Mouse (Mus musculus) B cell, adult 2 months (primary cell): Measurements from ENCODE around the gene Med31.

Source experiments
- DNase-seq, 2 experiments: peaks; one replicate each; pipeline ENCODE4 v3.0.0; 2022

Gene Med31

GRCm38 (mm10) chr11:72215410-72215797 lies at the start of gene Med31:
Med31 (minus strand) TSS chr11:72215592.
- DNase-seq: peak; percentile 83 to 88

- no peak for DNase-seq
Observed at GRCm38 (mm10) chr11:72256441-72256840, 41.0 kb upstream of the Med31 start.

- DNase-seq: no peak
Observed at GRCm38 (mm10) chr11:72255629-72256028, 40.2 kb upstream of the Med31 start.

GRCm38 (mm10) chr11:72245196-72245753 lies 29.9 kb upstream of the Med31 start:
- no peak for DNase-seq

- no peak for DNase-seq
Observed at GRCm38 (mm10) chr11:72240062-72240860, 24.9 kb upstream of the Med31 start.

- no peak for DNase-seq
Observed at GRCm38 (mm10) chr11:72234013-72234412, 18.6 kb upstream of the Med31 start.

- no peak for DNase-seq
Observed at GRCm38 (mm10) chr11:72232991-72233390, 17.6 kb upstream of the Med31 start.

GRCm38 (mm10) chr11:72232068-72232467 lies 16.7 kb upstream of the Med31 start:
- no peak for DNase-seq

- DNase-seq: no peak
Observed at GRCm38 (mm10) chr11:72228513-72228912, 13.1 kb upstream of the Med31 start.

- DNase-seq: no peak
Observed at GRCm38 (mm10) chr11:72226901-72227300, 11.5 kb upstream of the Med31 start.

- no peak for DNase-seq
Observed at GRCm38 (mm10) chr11:72226020-72226791, 10.8 kb upstream of the Med31 start.

- DNase-seq: peak; percentile 77
Observed at GRCm38 (mm10) chr11:72224865-72225264, 9.5 kb upstream of the Med31 start.

- no peak for DNase-seq
Observed at GRCm38 (mm10) chr11:72223414-72223813, 8.0 kb upstream of the Med31 start.

GRCm38 (mm10) chr11:72221278-72221677 lies 5.9 kb upstream of the Med31 start:
- peak; percentile 86 to 87 for DNase-seq

- no peak for DNase-seq
Observed at GRCm38 (mm10) chr11:72217116-72217515, 1.7 kb upstream of the Med31 start.

GRCm38 (mm10) chr11:72214591-72215409 lies 592 bp downstream of the Med31 start:
- peak; percentile 94 to 95 for DNase-seq

- DNase-seq: no peak
Observed at GRCm38 (mm10) chr11:72207834-72208377, 7.5 kb downstream of the Med31 start.

- peak; percentile 82 to 83 for DNase-seq
Observed at GRCm38 (mm10) chr11:72207204-72207833, 8.1 kb downstream of the Med31 start, which contains the start of the genes 4933427D14Rik and Txndc17. 4933427D14Rik (minus strand) TSS chr11:72207459. Txndc17 (plus strand) TSS chr11:72207547.

GRCm38 (mm10) chr11:72206341-72207203 lies 8.8 kb downstream of the Med31 start, which contains the start of gene Gm43951:
Gm43951 (minus strand) TSS chr11:72206840.
- peak in 1 of 2 experiments; percentile 11 for DNase-seq

GRCm38 (mm10) chr11:72205256-72205655 lies 10.1 kb downstream of the Med31 start:
- no peak for DNase-seq

- DNase-seq: no peak
Observed at GRCm38 (mm10) chr11:72203440-72203839, 12.0 kb downstream of the Med31 start.
